Mouse (Mus musculus): Measurements from ENCODE around the gene Tmprss7. TPM values are rescaled to one million over a fixed set of nuclear protein-coding genes. Genes with fewer than 3 reads are reported as not detected.

The Tmprss7 gene
- 1.3 and 1.9 TPM in 2 replicates for polyA plus RNA-seq (2012; rRNA removed)

GRCm38 (mm10) chr16:45693558-45693957, at the start of gene Tmprss7:
Gene Tmprss7, minus strand, starts transcription at chr16:45693658.

GRCm38 (mm10) chr16:45742615-45743476, 49.4 kb upstream of the Tmprss7 start, which contains the start of gene Abhd10:
Gene Abhd10, minus strand, starts transcription at chr16:45742955.

GRCm38 (mm10) chr16:45724061-45724741, 30.7 kb upstream of the Tmprss7 start, which contains the start of gene Tagln3:
Gene Tagln3, minus strand, starts transcription at chr16:45724608.

GRCm38 (mm10) chr16:45653934-45654332, 39.5 kb downstream of the Tmprss7 start, which contains the start of gene BC016579:
Gene BC016579, minus strand, starts transcription at chr16:45654068.

GRCm38 (mm10) chr16:45610267-45610666, 83.2 kb downstream of the Tmprss7 start, which contains the start of gene Gcsam:
Gene Gcsam, plus strand, starts transcription at chr16:45610380.

Other genes with a start within 250 kb of the Tmprss7 start
- gene Gm609, start 200.7 kb downstream of the Tmprss7 start, polyA plus RNA-seq (2012; rRNA removed), result not detected in 2 replicates
- gene Gm17783, start 161.6 kb downstream of the Tmprss7 start, polyA plus RNA-seq (2012; rRNA removed), result not detected in 2 replicates
- gene Slc9c1, start 158.3 kb downstream of the Tmprss7 start, polyA plus RNA-seq (2012; rRNA removed), result not detected in 2 replicates
- gene Gcsam, start 83.3 kb downstream of the Tmprss7 start, polyA plus RNA-seq (2012; rRNA removed), result 0.03 TPM in 1 of 2 replicates, not detected in the other
- gene BC016579, start 39.6 kb downstream of the Tmprss7 start, polyA plus RNA-seq (2012; rRNA removed), result 0.18 and 0.22 TPM in 2 replicates
- 414 and 527 TPM in 2 replicates for gene Tagln3, start 30.9 kb upstream of the Tmprss7 start, polyA plus RNA-seq (2012; rRNA removed)
- gene Abhd10, start 49.3 kb upstream of the Tmprss7 start, polyA plus RNA-seq (2012; rRNA removed), result 32.6 and 33.3 TPM in 2 replicates

Measured in central nervous system, embryonic 14 days (tissue).